Mouse (Mus musculus): ENCODE measurements around the gene Mak.
"Not testable (repeated sequence)": the region's sequence is repeated elsewhere in the genome, so short reads cannot be mapped to it uniquely, and the experiment has no call there.

Gene Mak

DNA sequence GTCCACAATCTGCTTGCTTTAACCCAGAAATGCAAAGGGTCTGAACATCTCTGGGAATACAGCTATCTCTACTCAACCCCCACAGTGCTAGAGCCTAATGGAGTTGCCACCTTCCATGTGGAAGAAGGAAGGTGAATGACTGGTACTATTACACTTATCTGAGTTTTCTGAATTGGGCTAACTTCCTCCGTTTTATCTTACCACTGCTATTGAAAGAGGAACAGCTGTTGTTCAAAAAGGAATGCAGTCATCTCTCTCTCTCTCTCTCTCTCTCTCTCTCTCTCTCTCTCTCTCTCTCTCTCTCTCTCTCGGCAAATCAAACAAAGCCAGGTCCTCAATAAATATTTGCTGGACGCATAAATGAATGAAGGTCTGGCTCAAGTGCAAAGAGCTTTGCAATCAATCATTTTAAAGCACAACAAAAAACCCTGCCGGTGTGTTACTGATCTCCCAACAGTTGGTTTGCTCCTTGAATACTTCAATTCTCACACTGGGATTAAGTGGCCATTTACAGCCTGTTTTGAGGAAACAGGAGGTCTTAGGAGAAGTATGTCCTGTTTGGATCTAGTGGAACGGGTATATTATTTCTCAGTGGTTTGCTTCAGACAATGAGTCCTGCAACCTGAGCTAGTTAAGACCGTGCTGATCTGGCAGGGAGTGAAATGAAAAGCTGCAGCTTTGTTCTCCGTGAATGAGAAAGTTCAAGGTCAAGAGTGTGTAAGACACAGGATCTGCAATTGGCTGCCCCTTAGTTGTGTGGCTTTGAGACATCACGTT lies 84.8 kb downstream of the Mak start:
- no peak for DNase-seq

- DNase-seq: no peak
Observed at GRCm38 (mm10) chr13:40988418-40988817, 91.1 kb downstream of the Mak start.

DNA sequence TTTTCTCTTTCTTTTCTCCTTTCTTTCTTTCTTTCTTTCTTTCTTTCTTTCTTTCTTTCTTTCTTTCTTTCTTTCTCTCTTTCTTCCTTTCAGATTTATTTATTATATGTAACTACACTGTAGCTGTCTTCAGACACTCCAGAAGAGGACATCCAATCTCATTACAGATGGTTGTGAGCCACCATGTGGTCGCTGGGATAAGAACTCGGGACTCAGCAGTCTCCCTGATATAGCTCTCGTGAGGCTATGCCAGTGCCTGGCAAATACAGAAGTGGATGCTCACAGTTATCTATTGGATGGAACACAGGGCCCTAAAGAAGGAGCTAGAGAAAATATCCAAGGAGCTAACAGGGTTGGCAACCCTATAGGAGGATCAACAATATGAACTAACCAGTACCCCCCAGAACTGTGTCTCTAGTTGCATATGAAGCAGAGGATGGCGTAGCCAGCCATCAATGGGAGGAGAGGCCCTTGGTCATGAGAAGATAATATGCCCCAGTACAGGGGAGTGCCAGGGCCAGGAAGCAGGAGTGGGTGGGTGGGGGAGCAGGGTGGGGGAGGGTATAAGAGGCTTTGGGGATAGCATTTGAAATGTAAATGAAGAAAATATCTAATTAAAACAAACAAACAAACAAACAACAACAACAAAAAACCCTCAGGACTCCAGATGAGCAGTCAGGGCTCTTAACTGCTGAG lies 91.8 kb downstream of the Mak start:
- DNase-seq: not testable (repeated sequence)

DNA sequence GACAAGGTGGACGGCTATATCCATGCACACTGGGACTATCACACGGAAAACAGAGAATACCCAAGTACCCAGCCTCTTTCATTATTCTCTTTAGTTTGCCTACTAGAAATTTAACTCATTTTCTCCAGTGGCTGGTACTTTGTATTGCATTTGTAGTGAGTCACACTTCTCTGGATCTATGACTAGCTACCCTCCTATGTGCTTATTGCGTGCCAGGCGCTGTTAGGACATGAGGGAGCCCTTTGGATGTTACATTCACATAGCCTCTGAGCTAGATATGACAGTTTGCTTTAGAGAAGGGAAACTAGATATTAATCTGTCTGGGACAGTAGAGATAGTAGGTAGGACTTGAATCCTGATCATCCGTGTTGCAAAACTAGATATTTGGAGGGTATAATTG lies 93.4 kb downstream of the Mak start:
- no peak for DNase-seq

GRCm38 (mm10) chr13:40982759-40983158 lies 96.7 kb downstream of the Mak start:
- no peak for DNase-seq

DNA sequence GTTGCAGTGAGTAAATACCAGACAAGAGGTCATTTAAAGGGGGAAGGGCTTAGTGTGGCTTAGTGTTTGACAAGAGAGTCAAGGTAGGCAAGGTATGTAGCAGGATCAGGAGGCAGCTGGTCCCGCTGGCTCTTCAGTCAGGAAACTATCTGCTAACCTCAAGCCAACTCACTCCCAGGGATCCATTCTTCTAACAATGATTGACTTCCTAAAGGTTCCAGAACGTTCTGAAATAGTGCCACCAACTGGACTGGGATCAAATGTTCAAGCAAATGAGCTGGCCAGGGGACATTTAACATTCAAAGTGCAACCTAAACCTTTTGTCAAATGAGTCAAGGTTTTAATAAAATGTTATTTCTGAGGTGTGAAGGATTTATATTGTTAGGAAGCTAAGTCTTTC lies 100.2 kb downstream of the Mak start:
- DNase-seq: no peak

GRCm38 (mm10) chr13:40978652-40979051 lies 100.9 kb downstream of the Mak start:
- DNase-seq: no peak

DNA sequence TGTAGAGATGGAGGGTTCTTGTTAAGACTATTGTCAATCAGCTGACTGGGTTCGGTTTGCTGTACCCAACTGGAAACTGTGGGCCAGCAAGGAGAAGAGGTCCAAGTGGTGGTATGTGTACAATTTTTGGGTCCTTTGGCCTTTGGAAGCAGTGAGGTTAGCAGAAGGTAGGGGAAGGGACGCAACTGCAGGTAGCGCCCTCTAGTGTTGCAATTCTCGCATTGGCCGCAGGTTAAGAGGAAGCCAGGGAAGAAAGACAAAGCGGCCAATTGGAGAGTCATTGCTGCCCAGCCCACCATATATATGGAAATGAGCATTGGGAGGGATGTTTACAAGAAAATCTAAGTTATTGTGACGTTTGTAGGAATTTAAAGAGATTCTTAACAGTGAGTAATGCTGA lies 101.9 kb downstream of the Mak start:
- peak in 1 of 2 experiments; percentile 46 for DNase-seq

All from spleen, adult 18-20 months (tissue).